Mouse (Mus musculus) bone marrow macrophage, adult 2 months (primary cell): ENCODE results near the gene Nfkbie. TPM values are rescaled to one million over a fixed set of nuclear protein-coding genes. Genes with fewer than 3 reads are reported as not detected.

ENCODE experiments used
- H3K27ac ChIP-seq: 2 replicates; pipeline ENCODE4 v1.5.1; 2012; ENCODE audit warnings: low read depth, low read length; ENCODE audit not compliant: insufficient read depth
- H3K4me1 ChIP-seq: 2 replicates; pipeline ENCODE4 v1.6.1; 2012; ENCODE audit warnings: low read length; ENCODE audit not compliant: control insufficient read depth, insufficient read depth
- H3K4me3 ChIP-seq: 2 replicates; pipeline ENCODE4 v1.5.1; 2012; ENCODE audit warnings: mild to moderate bottlenecking, low read length, moderate library complexity; ENCODE audit not compliant: insufficient read depth
- CTCF ChIP-seq: IDR thresholded peaks from 2 replicates; pipeline ENCODE4 v1.5.1; 2012; ENCODE audit warnings: low read depth, mild to moderate bottlenecking, low read length, moderate library complexity
- POLR2A ChIP-seq: IDR thresholded peaks from 2 replicates; pipeline ENCODE4 v1.6.1; 2012; ENCODE audit warnings: mild to moderate bottlenecking, low read depth, low read length, borderline replicate concordance
- polyA plus RNA-seq: library from polyadenylated mRNA; stranded (reverse); fragments of >200 nt; gene quantifications from 2 replicates; pipeline ENCODE4 v1.2.4, GENCODE M21; 2012; ENCODE audit not compliant: missing spikeins, insufficient read depth, insufficient read length

Nfkbie gene
- 27.0 and 30.8 TPM in 2 replicates for polyA plus RNA-seq

GRCm38 (mm10) chr17:45555452-45556106, at the start of gene Nfkbie:
Nfkbie (plus strand) TSS chr17:45555703.
- peak within 1 kb of the TSS; percentile 90 for H3K4me3 ChIP-seq
- no peak for TF ChIP-seq CTCF
- 0 out of 2 replicates have a peak, but pooled peaks have one; percentile 27 for TF ChIP-seq POLR2A
- peak within 1 kb of the TSS; percentile 73 for H3K27ac ChIP-seq
- H3K4me1 ChIP-seq: peaks cover 28% of the 10 kb centered on the region

- H3K4me3 ChIP-seq: no peak overlapping the region
- no peak overlapping the region for H3K27ac ChIP-seq
- TF ChIP-seq CTCF (no peak), POLR2A (no peak)
- H3K4me1 ChIP-seq: peaks cover 9% of the 10 kb centered on the region
Observed at GRCm38 (mm10) chr17:45505941-45506465, 49.5 kb upstream of the Nfkbie start.

- TF ChIP-seq POLR2A: 0 out of 2 replicates have a peak, but pooled peaks have one; percentile 23
- TF ChIP-seq CTCF: peak; percentile 37; the same call in 1 of the 2 replicates
- peak within 1 kb of the TSS; percentile 27 for H3K27ac ChIP-seq
- peak within 1 kb of the TSS; percentile 79 for H3K4me3 ChIP-seq
- peaks cover 9% of the 10 kb centered on the region for H3K4me1 ChIP-seq
Observed at GRCm38 (mm10) chr17:45506700-45507189, 48.8 kb upstream of the Nfkbie start, which contains the start of gene Aars2. Aars2 (plus strand) TSS chr17:45506841.

- H3K27ac ChIP-seq: no peak overlapping the region
- H3K4me3 ChIP-seq: no peak overlapping the region
- TF ChIP-seq POLR2A: no peak
- TF ChIP-seq CTCF: no peak
- H3K4me1 ChIP-seq: peaks cover 3% of the 10 kb centered on the region
Observed at GRCm38 (mm10) chr17:45510871-45511270, 44.6 kb upstream of the Nfkbie start.

GRCm38 (mm10) chr17:45511757-45512156, 43.7 kb upstream of the Nfkbie start:
- H3K4me1 ChIP-seq: peaks cover 3% of the 10 kb centered on the region
- H3K27ac ChIP-seq: no peak overlapping the region
- H3K4me3 ChIP-seq: no peak overlapping the region
- no peak for TF ChIP-seq CTCF
- TF ChIP-seq POLR2A: no peak

- Histone ChIP-seq H3K4me3 (no peak overlapping the region), H3K4me1 (no peaks in the 10 kb centered on the region), H3K27ac (no peak overlapping the region)
- TF ChIP-seq POLR2A (no peak), CTCF (no peak)
Observed at GRCm38 (mm10) chr17:45515204-45515726, 40.2 kb upstream of the Nfkbie start.

- no peak overlapping the region for H3K4me3 ChIP-seq
- no peaks in the 10 kb centered on the region for H3K4me1 ChIP-seq
- no peak overlapping the region for H3K27ac ChIP-seq
- TF ChIP-seq POLR2A (no peak), CTCF (no peak)
Observed at GRCm38 (mm10) chr17:45515806-45516205, 39.7 kb upstream of the Nfkbie start.

- no peaks in the 10 kb centered on the region for H3K4me1 ChIP-seq
- H3K4me3 ChIP-seq: no peak overlapping the region
- TF ChIP-seq CTCF (peak; percentile 71), POLR2A (no peak)
- no peak overlapping the region for H3K27ac ChIP-seq
Observed at GRCm38 (mm10) chr17:45516488-45516887, 39.0 kb upstream of the Nfkbie start.

GRCm38 (mm10) chr17:45517135-45517534, 38.4 kb upstream of the Nfkbie start:
- TF ChIP-seq CTCF (no peak), POLR2A (no peak)
- no peaks in the 10 kb centered on the region for H3K4me1 ChIP-seq
- H3K4me3 ChIP-seq: no peak overlapping the region
- no peak overlapping the region for H3K27ac ChIP-seq
